Mouse (Mus musculus): ENCODE measurements around the gene Arhgap20.

DNA sequence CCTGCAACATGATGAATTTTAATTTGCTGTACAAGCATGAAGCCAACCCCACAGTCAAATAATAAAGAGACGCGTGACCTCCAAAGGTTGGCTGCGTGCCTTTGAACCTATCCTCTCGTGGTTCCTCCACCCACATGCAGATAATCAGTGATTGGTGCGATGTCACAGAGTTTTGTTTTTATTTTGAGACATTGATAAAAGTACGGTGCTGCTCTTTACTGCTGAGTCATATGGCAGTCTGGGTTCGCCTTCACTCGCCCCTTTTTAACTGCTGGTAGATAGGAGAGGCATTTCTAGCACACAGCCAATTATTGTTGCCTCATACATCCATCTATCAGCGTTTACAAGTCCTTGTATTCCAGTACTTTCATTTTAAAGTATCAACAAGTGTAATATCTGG lies 34.0 kb downstream of the Arhgap20 start:
- TF ChIP-seq POLR2A (IDR thresholded peaks at IDR 0.05; ENCODE audit: borderline replicate concordance, extremely low read depth, insufficient read depth, insufficient read length, poor library complexity, severe bottlenecking) (no peak), CTCF (IDR thresholded peaks at IDR 0.05; ENCODE audit: borderline replicate concordance, extremely low read depth, insufficient read depth, insufficient read length) (no peak)

Data from brain, embryonic 14.5 days (tissue).